Comparison of ENCODE assay signal across 9 mouse cellular contexts in the genomic region with DNA sequence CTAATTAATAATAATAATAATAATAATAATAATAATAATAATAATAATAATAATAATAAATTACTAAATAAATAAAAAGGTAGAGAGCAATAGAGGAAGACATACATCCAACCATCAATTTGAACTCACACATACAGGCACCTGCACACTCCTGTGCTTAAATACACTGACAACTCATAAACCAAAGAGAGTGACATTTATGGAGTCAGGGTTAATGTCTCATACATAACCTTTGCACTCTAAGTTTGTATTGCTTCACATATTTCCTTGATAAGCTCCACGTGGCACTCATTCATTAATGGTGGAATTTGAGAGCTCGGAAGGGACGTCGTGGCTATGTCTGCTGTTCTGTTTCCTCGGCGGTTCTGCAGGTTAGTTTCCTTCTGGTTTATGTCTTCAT.
"Had no signal": no experiment of that assay in that cellular context is flagged by ENCODE, and none has a peak within 500 bp of the region (broad histone marks: within the 10 kb centered on the region; RNA-seq: fewer than 3 reads in every experiment).

No protein-coding gene starts in this region.

- DNase-seq: kidney, adult 2 months; kidney, postnatal 25 days; liver, embryonic 13.5 days; lung, adult 18-20 months; right cerebral cortex, adult 18-20 months; right cerebral cortex, postnatal 25 days had no signal

- H3K36me3 ChIP-seq: limb, embryonic 15.5 days; liver, embryonic 13.5 days; midbrain, embryonic 13.5 days; neural tube, embryonic 15.5 days had no signal

- H3K27ac ChIP-seq: limb, embryonic 15.5 days; liver, embryonic 13.5 days; midbrain, embryonic 13.5 days; neural tube, embryonic 15.5 days had no signal

- H3K27me3 ChIP-seq: limb, embryonic 15.5 days; liver, embryonic 13.5 days; midbrain, embryonic 13.5 days; neural tube, embryonic 15.5 days had no signal

- H3K9ac ChIP-seq: limb, embryonic 15.5 days; liver, embryonic 13.5 days; midbrain, embryonic 13.5 days; neural tube, embryonic 15.5 days had no signal

- H3K4me1 ChIP-seq: limb, embryonic 15.5 days; midbrain, embryonic 13.5 days; neural tube, embryonic 15.5 days had no signal

- H3K4me3 ChIP-seq: limb, embryonic 15.5 days; liver, embryonic 13.5 days; midbrain, embryonic 13.5 days; neural tube, embryonic 15.5 days had no signal
